Mouse (Mus musculus): ENCODE measurements around the gene Etv1. TPM values are rescaled to one million over a fixed set of nuclear protein-coding genes. Genes with fewer than 3 reads are reported as not detected.

The Etv1 gene
- polyA plus RNA-seq (2014; fragmentation: Illumina TruSeq; extraction: RNeasy Lipid Tissue Mini Kit (QIAGEN cat#74804); ENCODE audit: low read depth, low replicate concordance): 117 TPM

GRCm38 (mm10) chr12:38779186-38779777 is at the start of gene Etv1:
Etv1 (plus strand) TSS chr12:38779380.

